ENCODE assay signal across 16 mouse cellular contexts in the genomic region with DNA sequence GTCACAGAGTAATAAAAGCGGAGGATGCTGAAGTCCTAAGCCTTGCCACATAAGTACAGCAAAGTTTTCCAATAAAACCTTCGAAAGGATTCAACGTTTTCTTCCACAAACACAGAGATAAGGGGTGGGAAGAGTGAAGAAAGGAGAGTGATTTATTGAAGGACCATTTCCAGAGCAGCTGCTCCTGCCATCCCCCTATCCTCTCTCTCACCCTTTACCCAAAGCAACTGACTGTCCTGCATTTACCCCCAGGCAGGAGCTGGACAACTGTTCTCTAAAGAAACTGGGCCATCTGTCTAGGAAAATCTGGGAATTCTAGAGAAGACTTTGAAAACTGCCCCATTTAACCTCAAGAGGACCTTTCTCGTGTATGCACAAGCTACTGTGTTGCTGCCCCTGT.
DNase-seq lines count a peak whose midpoint lies in the region; TF ChIP-seq lines count a peak whose summit lies in the region.
"Had no signal": no experiment of that assay in that cellular context is flagged by ENCODE, and none has a peak within 500 bp of the region (broad histone marks: within the 10 kb centered on the region; RNA-seq: fewer than 3 reads in every experiment).

No protein-coding gene starts in this region.

- DNase-seq in cerebellum, adult 18-20 months: peak; percentile 2 to 10
- DNase-seq in cerebellum, adult 11 months: no peak
- peak; percentile 4 for DNase-seq in retina, postnatal 1 day
- no peak for DNase-seq in retina, embryonic 14.5 days (ENCODE audit: low spot score)
- DNase-seq in embryo, embryonic 9.5 days (ENCODE audit: extremely low spot score): peak; percentile 7
- no peak for DNase-seq in kidney, postnatal 4 days
- DNase-seq in heart, adult 2 months: no peak
- DNase-seq: adrenal gland, postnatal 10 days; B cell, adult 2 months; cerebellum, adult 8-10 months; gastrocnemius, adult 2 months; gastrocnemius, postnatal 25 days; heart, postnatal 10 days; heart, postnatal 4 days had no signal

- no peak for TF ChIP-seq EP300 in heart, adult 2 months (IDR thresholded peaks at IDR 0.05; ENCODE audit: insufficient read depth, low read depth, low read length)

- no peak for TF ChIP-seq POLR2A in heart, adult 2 months (IDR thresholded peaks at IDR 0.05; ENCODE audit: insufficient read depth, low read depth, low read length)

- H3K27ac ChIP-seq in heart, adult 2 months: no peak overlapping the region
- H3K27ac ChIP-seq: embryonic facial prominence, embryonic 10.5 days; gastrocnemius, adult 2 months; hindbrain, embryonic 12.5 days had no signal

- no peaks in the 10 kb centered on the region for H3K4me1 ChIP-seq in heart, adult 2 months (ENCODE audit: control insufficient read depth, insufficient read depth, low read length)
- H3K4me1 ChIP-seq: embryonic facial prominence, embryonic 10.5 days; hindbrain, embryonic 12.5 days had no signal

- H3K4me3 ChIP-seq in heart, adult 2 months: no peak overlapping the region
- H3K4me3 ChIP-seq: embryonic facial prominence, embryonic 10.5 days; gastrocnemius, adult 2 months; hindbrain, embryonic 12.5 days had no signal

- H3K9ac ChIP-seq in heart, adult 2 months (ENCODE audit: low read depth, low read length): no peak overlapping the region
- H3K9ac ChIP-seq: hindbrain, embryonic 12.5 days had no signal

- no peaks in the 10 kb centered on the region for H3K79me2 ChIP-seq in heart, adult 2 months (replicated peaks; ENCODE audit: control insufficient read depth, insufficient read depth, low read length)

- intact Hi-C loops in heart, adult 2 months (cut with DNase I): no loop called here

- H3K36me3 ChIP-seq in heart, adult 2 months (ENCODE audit: control insufficient read depth, insufficient read depth, low read length): no peaks in the 10 kb centered on the region
- H3K36me3 ChIP-seq: embryonic facial prominence, embryonic 10.5 days; hindbrain, embryonic 12.5 days had no signal

- no peak for TF ChIP-seq CTCF in heart, adult 2 months (IDR thresholded peaks at IDR 0.05)

- H3K27me3 ChIP-seq in heart, adult 2 months (ENCODE audit: control insufficient read depth, insufficient read depth, low read length): no peaks in the 10 kb centered on the region
- H3K27me3 ChIP-seq: hindbrain, embryonic 12.5 days had no signal

- 43% methylated on average over 4 of the region's 4 CpGs for WGBS in heart, adult 2 months

Comparison
In these comparisons a context has a peak if more than half of its experiments do, and no peak if none do; other contexts are left out.
1. DNase-seq: peak in cerebellum, adult 18-20 months (2 of 2), retina, postnatal 1 day (single experiment) and embryo, embryonic 9.5 days (single experiment); none in cerebellum, adult 11 months (single experiment), retina, embryonic 14.5 days (single experiment), kidney, postnatal 4 days (0 of 2) and heart, adult 2 months (0 of 2).